Mouse (Mus musculus): Measurements from ENCODE around the gene Pygo2. TPM values are rescaled to one million over a fixed set of nuclear protein-coding genes. Genes with fewer than 3 reads are reported as not detected.

The Pygo2 gene
- polyA plus RNA-seq, 1 experiment: 42.4 TPM

DNA sequence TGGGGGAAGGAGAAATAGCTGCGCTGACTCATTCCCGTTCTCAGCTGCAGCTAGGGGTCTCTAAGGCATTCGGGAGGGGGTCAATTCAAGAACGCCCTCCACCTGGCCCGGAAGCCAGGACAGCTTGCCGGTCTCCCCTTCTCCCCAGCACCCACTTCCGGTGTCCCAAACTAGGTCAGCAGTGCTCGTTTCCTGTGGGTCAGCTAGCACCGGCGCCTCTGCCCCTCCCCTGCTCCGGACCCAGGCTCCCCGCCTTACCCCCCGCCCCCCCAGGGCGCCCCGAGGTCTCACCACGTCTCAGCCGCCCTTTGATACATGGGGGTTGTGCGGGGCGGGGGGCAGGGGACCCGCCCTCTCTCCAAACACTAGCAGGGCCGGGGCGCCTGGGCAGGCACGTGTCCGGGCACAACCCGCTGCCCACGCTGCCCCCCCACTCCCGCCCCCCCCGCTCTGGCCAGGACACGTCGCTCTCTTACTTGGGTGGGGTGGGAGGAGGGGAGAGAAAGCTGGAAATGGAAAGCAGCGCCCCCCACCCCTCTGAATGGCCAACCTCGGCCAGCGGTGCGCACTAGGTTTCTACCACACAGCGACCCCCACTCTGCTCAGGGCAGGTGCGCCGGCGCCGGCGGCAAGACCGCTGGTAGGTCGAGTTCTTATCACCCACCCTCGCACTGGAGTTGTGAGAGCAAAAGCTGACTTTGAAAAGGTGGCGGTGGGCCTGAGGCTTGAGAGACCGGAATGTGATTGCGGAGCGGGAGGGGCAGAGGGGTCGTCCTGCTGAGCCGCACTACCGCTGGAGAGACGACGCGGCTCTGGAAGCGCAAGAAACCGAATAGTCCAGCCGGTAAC is 38.1 kb upstream of the Pygo2 start:
- Histone ChIP-seq H3K27ac (ENCODE audit: insufficient read depth, low read length) (peak overlapping the region; percentile 95), H3K4me1 (ENCODE audit: control insufficient read depth, insufficient read depth, low read length) (no peaks in the 10 kb centered on the region), H3K4me3 (ENCODE audit: insufficient read depth, low read length) (peak overlapping the region; percentile 79)
- TF ChIP-seq POLR2A (IDR thresholded peaks at IDR 0.05; ENCODE audit: low read depth, low read length) (peak; percentile 71), CTCF (IDR thresholded peaks at IDR 0.05; ENCODE audit: borderline replicate concordance, insufficient read depth, low read length) (no peak)

DNA sequence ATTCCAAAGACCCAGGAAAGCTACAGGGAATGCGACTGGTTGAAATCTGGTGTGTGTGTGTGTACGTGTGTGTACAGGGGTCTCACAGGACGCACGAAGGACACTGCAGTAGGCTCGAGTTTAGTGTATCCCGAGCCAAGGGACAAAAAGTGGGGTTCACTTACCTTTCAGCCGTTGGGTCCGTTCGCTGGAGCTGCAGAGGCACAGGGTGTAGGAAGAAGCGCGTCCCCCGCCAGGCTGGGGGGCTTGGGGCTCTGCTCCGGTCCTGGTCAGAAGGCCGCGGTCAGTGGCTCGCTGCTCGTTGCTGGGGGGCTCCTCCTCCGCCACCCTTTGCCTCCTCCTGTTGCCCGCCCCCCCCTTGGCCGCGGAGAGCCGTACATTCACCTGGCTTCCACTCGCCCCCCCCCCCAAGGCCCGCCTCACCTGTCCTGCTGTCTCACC is 37.1 kb upstream of the Pygo2 start:
- H3K4me1 ChIP-seq (ENCODE audit: control insufficient read depth, insufficient read depth, low read length): no peaks in the 10 kb centered on the region
- peak overlapping the region; percentile 79 for H3K4me3 ChIP-seq (ENCODE audit: insufficient read depth, low read length)
- 0 out of 2 replicates have a peak, but pooled peaks have one; percentile 31 for TF ChIP-seq POLR2A (IDR thresholded peaks at IDR 0.05; ENCODE audit: low read depth, low read length)
- TF ChIP-seq CTCF (IDR thresholded peaks at IDR 0.05; ENCODE audit: borderline replicate concordance, insufficient read depth, low read length): no peak
- H3K27ac ChIP-seq (ENCODE audit: insufficient read depth, low read length): peak overlapping the region; percentile 80

GRCm38 (mm10) chr3:89393605-89394004 is 36.4 kb upstream of the Pygo2 start:
- Histone ChIP-seq H3K4me3 (ENCODE audit: insufficient read depth, low read length) (peak overlapping the region; percentile 65), H3K4me1 (ENCODE audit: control insufficient read depth, insufficient read depth, low read length) (no peaks in the 10 kb centered on the region), H3K27ac (ENCODE audit: insufficient read depth, low read length) (peak overlapping the region; percentile 98)
- TF ChIP-seq POLR2A (IDR thresholded peaks at IDR 0.05; ENCODE audit: low read depth, low read length) (no peak), CTCF (IDR thresholded peaks at IDR 0.05; ENCODE audit: borderline replicate concordance, insufficient read depth, low read length) (no peak)

DNA sequence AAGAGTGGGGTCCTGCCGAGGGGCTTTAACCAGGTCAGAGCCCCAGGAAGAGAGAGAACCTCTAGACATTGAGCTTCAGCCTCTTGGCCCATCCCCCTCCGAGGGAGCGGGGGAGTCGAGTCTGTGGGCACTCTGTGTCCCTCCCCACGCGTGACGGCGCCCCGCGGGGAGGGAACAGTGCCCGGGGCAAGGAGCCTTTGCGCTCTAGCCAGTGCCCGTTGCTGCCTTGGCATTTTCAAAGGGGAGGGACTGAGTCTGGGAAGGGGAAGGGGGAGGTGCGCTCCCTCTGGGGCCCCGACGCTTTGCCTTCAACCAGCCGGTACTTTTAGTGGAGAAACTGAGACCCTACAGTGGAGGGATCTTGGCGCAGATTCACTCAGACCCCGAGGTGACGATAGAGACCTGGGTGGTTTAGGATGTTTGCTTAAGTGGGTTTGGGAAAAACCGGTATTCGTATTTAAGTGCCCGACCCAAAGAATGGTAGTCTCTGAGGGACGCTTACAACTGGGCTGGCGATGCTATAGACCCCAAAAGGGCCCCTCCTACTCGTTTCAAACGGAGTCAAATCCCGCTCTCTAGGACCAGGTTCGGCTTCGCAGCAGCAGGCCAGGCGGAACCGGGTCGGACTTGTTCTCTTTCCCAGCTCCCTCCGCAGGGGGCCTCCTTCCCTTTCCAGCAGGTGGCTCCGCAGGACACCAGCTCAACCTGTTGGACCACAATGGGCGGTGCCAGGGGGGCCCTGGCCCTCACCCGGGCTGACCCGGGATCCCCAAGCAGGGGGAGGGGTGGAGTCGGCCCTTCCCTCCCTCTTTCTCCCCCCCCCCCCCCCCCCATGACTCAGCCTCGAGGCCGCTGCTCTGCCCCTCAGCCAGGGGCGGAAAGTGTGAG is 35.8 kb upstream of the Pygo2 start, which contains the start of gene Zbtb7b:
Gene Zbtb7b, minus strand, starts transcription at position 771 of the 888 bp plus-strand sequence.
- peak; percentile 73 for TF ChIP-seq POLR2A (IDR thresholded peaks at IDR 0.05; ENCODE audit: low read depth, low read length)
- TF ChIP-seq CTCF (IDR thresholded peaks at IDR 0.05; ENCODE audit: borderline replicate concordance, insufficient read depth, low read length): peak; percentile 1; the same call in 1 of the 2 replicates
- Histone ChIP-seq H3K4me1 (ENCODE audit: control insufficient read depth, insufficient read depth, low read length) (no peaks in the 10 kb centered on the region), H3K4me3 (ENCODE audit: insufficient read depth, low read length) (peak within 1 kb of the TSS; percentile 70), H3K27ac (ENCODE audit: insufficient read depth, low read length) (peak within 1 kb of the TSS; percentile 98)

GRCm38 (mm10) chr3:89394894-89395256 is 35.1 kb upstream of the Pygo2 start:
- Histone ChIP-seq H3K4me1 (ENCODE audit: control insufficient read depth, insufficient read depth, low read length) (no peaks in the 10 kb centered on the region; the same call in 1 of the 2 replicates), H3K4me3 (ENCODE audit: insufficient read depth, low read length) (peak overlapping the region; percentile 70), H3K27ac (ENCODE audit: insufficient read depth, low read length) (peak overlapping the region; percentile 98)
- TF ChIP-seq POLR2A (IDR thresholded peaks at IDR 0.05; ENCODE audit: low read depth, low read length) (peak; percentile 85), CTCF (IDR thresholded peaks at IDR 0.05; ENCODE audit: borderline replicate concordance, insufficient read depth, low read length) (no peak)

- TF ChIP-seq CTCF (IDR thresholded peaks at IDR 0.05; ENCODE audit: borderline replicate concordance, insufficient read depth, low read length): no peak
- no peak for TF ChIP-seq POLR2A (IDR thresholded peaks at IDR 0.05; ENCODE audit: low read depth, low read length)
- Histone ChIP-seq H3K27ac (ENCODE audit: insufficient read depth, low read length) (peak overlapping the region; percentile 98), H3K4me3 (ENCODE audit: insufficient read depth, low read length) (peak overlapping the region; percentile 70), H3K4me1 (ENCODE audit: control insufficient read depth, insufficient read depth, low read length) (no peaks in the 10 kb centered on the region; the same call in 1 of the 2 replicates)
Observed at GRCm38 (mm10) chr3:89395419-89395805, 34.6 kb upstream of the Pygo2 start.

- TF ChIP-seq CTCF (IDR thresholded peaks at IDR 0.05; ENCODE audit: borderline replicate concordance, insufficient read depth, low read length) (peak; percentile 71; the same call in 1 of the 2 replicates), POLR2A (IDR thresholded peaks at IDR 0.05; ENCODE audit: low read depth, low read length) (no peak)
- peak overlapping the region; percentile 98 for H3K27ac ChIP-seq (ENCODE audit: insufficient read depth, low read length)
- H3K4me3 ChIP-seq (ENCODE audit: insufficient read depth, low read length): peak overlapping the region; percentile 70
- H3K4me1 ChIP-seq (ENCODE audit: control insufficient read depth, insufficient read depth, low read length): no peaks in the 10 kb centered on the region; the same call in 1 of the 2 replicates
Observed at GRCm38 (mm10) chr3:89395806-89396653, 34.0 kb upstream of the Pygo2 start.

DNA sequence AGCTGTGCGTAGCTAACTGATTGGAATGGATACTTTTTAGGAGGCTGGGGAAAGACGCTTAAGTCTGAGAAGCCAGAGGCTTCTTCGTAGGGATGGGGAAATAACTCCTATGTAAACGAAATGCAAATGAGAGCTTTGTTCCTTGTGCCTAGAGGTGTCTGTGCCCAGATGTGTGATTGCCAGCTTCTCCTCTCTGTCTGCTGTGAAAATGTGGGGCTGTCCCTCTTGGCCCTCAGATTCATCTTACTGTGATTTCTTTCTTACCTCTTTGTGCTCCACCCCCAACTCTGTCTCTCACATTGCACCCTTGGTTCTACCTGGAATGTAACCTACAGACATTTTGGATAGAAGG is 33.4 kb upstream of the Pygo2 start:
- Histone ChIP-seq H3K27ac (ENCODE audit: insufficient read depth, low read length) (peak overlapping the region; percentile 42), H3K4me1 (ENCODE audit: control insufficient read depth, insufficient read depth, low read length) (no peaks in the 10 kb centered on the region; the same call in 1 of the 2 replicates), H3K4me3 (ENCODE audit: insufficient read depth, low read length) (0 out of 2 replicates have a peak overlapping the region, but pooled peaks have one; percentile 1)
- TF ChIP-seq CTCF (IDR thresholded peaks at IDR 0.05; ENCODE audit: borderline replicate concordance, insufficient read depth, low read length): no peak
- no peak for TF ChIP-seq POLR2A (IDR thresholded peaks at IDR 0.05; ENCODE audit: low read depth, low read length)

GRCm38 (mm10) chr3:89401329-89401728 is 28.7 kb upstream of the Pygo2 start:
- Histone ChIP-seq H3K4me3 (ENCODE audit: insufficient read depth, low read length) (no peak overlapping the region), H3K4me1 (ENCODE audit: control insufficient read depth, insufficient read depth, low read length) (no peaks in the 10 kb centered on the region; the same call in 1 of the 2 replicates), H3K27ac (ENCODE audit: insufficient read depth, low read length) (no peak overlapping the region)
- no peak for TF ChIP-seq CTCF (IDR thresholded peaks at IDR 0.05; ENCODE audit: borderline replicate concordance, insufficient read depth, low read length)

All from embryonic fibroblast, embryonic 13.5 days (primary cell).